Mouse (Mus musculus) embryo, embryonic 10.5 days (tissue): ENCODE data around the gene Pllp.
A peak's percentile ranks its signal among the peaks of the same experiment; 100 is the strongest.

Source experiments
- DNase-seq: peaks from one replicate; pipeline ENCODE4 v3.0.0-alpha.2; 2015; ENCODE audit warnings: low spot score

Pllp gene

GRCm38 (mm10) chr8:94702844-94703813, 7.1 kb upstream of the Pllp start:
- DNase-seq = peak; percentile 94

GRCm38 (mm10) chr8:94702156-94702555, 6.1 kb upstream of the Pllp start:
- DNase-seq = no peak

GRCm38 (mm10) chr8:94700421-94700935, 4.4 kb upstream of the Pllp start:
- no peak for DNase-seq

- no peak for DNase-seq
Measured at GRCm38 (mm10) chr8:94699366-94699765, 3.3 kb upstream of the Pllp start.

- no peak for DNase-seq
Measured at GRCm38 (mm10) chr8:94697956-94698355, 1.9 kb upstream of the Pllp start.

- DNase-seq = no peak
Measured at GRCm38 (mm10) chr8:94696566-94696965, 488 bp upstream of the Pllp start.

GRCm38 (mm10) chr8:94695341-94695993, 611 bp downstream of the Pllp start:
- DNase-seq = peak; percentile 14

GRCm38 (mm10) chr8:94694701-94695100, 1.4 kb downstream of the Pllp start:
- DNase-seq = peak; percentile 17

- no peak for DNase-seq
Measured at GRCm38 (mm10) chr8:94685953-94686352, 10.1 kb downstream of the Pllp start.

GRCm38 (mm10) chr8:94684287-94684686, 11.8 kb downstream of the Pllp start:
- DNase-seq = no peak

- no peak for DNase-seq
Measured at GRCm38 (mm10) chr8:94682732-94683524, 13.2 kb downstream of the Pllp start.

- DNase-seq = no peak
Measured at GRCm38 (mm10) chr8:94680414-94680813, 15.7 kb downstream of the Pllp start.

- DNase-seq = no peak
Measured at GRCm38 (mm10) chr8:94678582-94678981, 17.5 kb downstream of the Pllp start.

- DNase-seq = no peak
Measured at GRCm38 (mm10) chr8:94675923-94676322, 20.2 kb downstream of the Pllp start.

- no peak for DNase-seq
Measured at GRCm38 (mm10) chr8:94674384-94674783, 21.7 kb downstream of the Pllp start.

GRCm38 (mm10) chr8:94666456-94667308, 29.4 kb downstream of the Pllp start, which contains the start of gene Arl2bp:
Gene Arl2bp, plus strand, starts transcription at chr8:94666600.
- DNase-seq = peak; percentile 96

- DNase-seq = no peak
Measured at GRCm38 (mm10) chr8:94664722-94665121, 31.4 kb downstream of the Pllp start.

GRCm38 (mm10) chr8:94660418-94660817, 35.7 kb downstream of the Pllp start:
- DNase-seq = no peak

GRCm38 (mm10) chr8:94658031-94658430, 38.0 kb downstream of the Pllp start:
- DNase-seq = no peak

GRCm38 (mm10) chr8:94654994-94655393, 41.1 kb downstream of the Pllp start:
- DNase-seq = no peak

GRCm38 (mm10) chr8:94652951-94653350, 43.1 kb downstream of the Pllp start:
- no peak for DNase-seq
